Mouse (Mus musculus) layer of hippocampus, adult 6 months (tissue): ENCODE data around the gene Tmem129. TPM values are rescaled to one million over a fixed set of nuclear protein-coding genes. Genes with fewer than 3 reads are reported as not detected.

Experiments
- long read RNA-seq, 2 experiments: library from polyadenylated mRNA; unstranded; transcript quantifications; one replicate each; pipeline ENCODE4 v2.0.0; 2019 to 2020
- polyA plus RNA-seq: library from polyadenylated mRNA; unstranded; fragments of <200 nt; fragmentation: Nextera tagmentation; gene quantifications from 2 replicates; pipeline ENCODE4 v1.2.3, GENCODE M21; 2021

Gene Tmem129
- 34.8 and 37.0 TPM in 2 replicates for polyA plus RNA-seq
- long read RNA-seq, experiment 1, transcript Tmem129-203 (4 exons, 2,369 nt): minor isoform, 5 of 67 reads
- long read RNA-seq, experiment 1, transcript Tmem129-201 (4 exons, 2,828 nt): major isoform, 46 of 67 reads
- long read RNA-seq, experiment 1, partial matches to known transcripts: 1 of 67 reads
- long read RNA-seq, experiment 1, other reads (novel, unspliced or antisense): 15 of 67 reads
- long read RNA-seq, experiment 2, transcript Tmem129-203 (4 exons, 2,369 nt): minor isoform, 28 of 286 reads
- long read RNA-seq, experiment 2, transcript Tmem129-201 (4 exons, 2,828 nt): major isoform, 172 of 286 reads
- long read RNA-seq, experiment 2, partial matches to known transcripts: 12 of 286 reads
- long read RNA-seq, experiment 2, other reads (novel, unspliced or antisense): 74 of 286 reads

DNA sequence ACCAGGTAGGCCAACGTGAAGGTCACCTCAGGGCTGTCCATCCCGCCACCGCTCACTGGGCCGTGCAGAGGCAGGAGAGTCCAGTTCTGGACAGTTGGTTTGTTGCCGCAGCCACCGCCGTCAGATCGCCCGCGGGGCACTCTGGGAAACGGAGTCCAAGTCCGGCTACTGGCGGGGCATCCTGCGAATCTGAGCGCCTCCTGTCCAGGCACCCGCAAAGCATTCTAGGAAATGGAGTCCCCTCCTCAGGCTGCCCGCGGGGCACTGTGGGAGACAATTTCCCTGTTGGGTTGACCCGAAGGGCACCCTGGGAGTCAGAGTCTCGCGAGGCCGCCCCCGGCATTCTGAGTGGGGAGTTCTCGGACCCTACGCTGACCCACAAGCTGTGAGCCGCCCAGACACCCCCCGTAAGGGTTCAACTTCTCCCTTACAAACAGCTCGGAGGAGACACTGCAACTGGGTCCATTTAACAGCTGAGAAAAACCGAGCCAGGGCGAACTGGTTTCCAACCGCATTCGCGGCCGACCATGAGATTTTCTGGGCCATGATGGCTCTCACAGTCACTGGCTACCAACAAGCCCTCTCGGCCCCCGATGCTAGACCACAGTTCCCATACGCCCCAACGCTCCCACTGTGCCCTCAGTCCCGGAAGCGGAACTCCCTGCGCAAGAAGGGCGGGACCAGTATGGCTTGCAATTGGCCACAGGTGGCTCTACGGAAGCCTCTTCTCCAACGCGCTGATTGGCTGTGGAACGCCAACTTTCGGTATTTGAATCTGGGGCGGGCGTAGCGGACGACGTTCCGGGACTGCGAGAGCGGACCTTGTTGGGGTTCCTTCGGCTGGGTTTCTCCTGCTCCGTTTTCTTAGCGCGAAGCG is at the start of gene Tmem129, which contains the start of gene Tacc3:
Gene Tmem129, minus strand, starts transcription at position 630 of the 877 bp plus-strand sequence.
Gene Tacc3, plus strand, starts transcription at position 342 of the 877 bp plus-strand sequence.

DNA sequence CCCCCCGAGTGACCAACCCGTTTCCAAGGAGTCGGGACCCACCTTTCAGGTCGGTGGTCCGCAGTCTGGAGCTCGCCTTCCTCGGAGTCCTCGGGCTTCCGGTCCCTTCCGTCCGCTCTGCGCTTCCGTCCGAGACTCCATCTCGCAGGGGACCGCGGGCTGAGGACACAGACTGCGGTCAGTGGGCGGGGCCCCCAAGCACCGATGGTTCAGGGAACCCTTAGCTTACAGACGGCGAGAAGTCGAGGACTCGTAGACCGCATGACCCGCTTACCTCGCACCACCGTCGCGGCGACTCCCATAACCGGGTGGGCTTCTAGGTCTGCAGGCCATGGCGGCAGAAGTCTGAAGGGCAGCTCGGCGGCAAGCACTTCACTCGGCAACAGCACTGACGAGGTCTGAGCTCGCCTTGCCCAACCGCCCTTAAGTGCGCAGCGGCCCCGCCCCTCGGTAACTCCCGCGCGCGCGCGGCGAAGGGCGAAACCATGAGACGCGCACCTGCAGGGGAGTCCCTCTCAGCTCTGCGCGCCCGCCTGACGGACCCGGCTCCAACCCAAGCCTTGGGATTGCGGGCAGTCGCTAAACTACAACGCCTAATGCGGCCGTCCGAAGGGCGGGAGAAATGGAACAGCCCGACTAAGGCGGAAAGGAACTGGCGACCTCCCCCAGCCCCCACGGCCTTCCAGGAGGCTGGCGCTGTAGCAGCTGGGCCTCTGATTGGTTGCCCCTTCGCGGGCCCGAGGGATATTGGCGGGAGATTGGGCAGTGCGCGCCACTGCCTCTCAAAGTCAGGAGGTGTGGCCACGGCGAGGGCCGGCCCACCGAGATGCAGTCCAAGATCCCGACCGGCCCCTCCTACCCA is 6.1 kb downstream of the Tmem129 start, which contains the start of gene Slbp:
Gene Slbp, minus strand, starts transcription at position 654 of the 862 bp plus-strand sequence.

DNA sequence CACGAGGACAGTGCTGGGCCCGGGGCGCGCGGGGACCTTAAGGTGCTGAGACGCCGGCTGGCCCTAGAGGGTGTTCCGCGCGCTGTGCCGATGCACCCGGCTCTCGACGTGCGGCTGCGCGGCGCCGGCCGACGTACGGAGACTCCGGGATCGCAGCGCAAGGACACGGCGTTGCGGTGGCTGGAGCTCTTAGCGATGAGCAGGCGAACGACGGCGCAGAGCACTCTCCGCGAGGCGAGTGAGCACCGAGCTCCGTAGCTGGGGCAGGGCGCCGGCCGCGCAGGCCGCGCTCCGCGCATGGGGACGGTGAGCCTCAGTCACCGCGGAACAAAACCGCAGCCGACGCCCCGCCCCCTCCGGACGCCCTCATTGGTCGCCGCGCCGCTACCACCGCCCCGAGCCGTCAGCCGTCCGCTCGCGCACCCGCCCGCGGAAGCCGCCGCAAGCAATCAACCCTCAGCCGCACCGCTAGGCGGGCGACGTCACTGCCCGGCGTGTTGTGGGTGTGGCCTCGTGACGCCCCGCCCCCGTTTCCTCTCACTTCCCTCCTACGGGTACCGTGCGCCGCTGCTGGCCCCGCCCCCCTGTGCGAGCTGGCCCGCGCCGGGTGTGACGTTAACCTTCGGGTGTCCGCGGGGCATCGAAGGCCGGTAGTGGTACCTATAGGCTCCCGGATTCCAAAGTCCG is 28.8 kb downstream of the Tmem129 start, which contains the start of the genes Fam53a and Gm9903:
Gene Fam53a, minus strand, starts transcription at position 335 of the 687 bp plus-strand sequence.
Gene Gm9903, plus strand, starts transcription at position 625 of the 687 bp plus-strand sequence.

Other genes starting within 250 kb of the Tmem129 start
- gene Nkx1-1, start 224.4 kb downstream of the Tmem129 start, polyA plus RNA-seq: not detected in 2 replicates
- 35.9 and 41.3 TPM in 2 replicates for gene Fam53a, start 28.8 kb downstream of the Tmem129 start, polyA plus RNA-seq
- gene Gm9903, start 28.5 kb downstream of the Tmem129 start, polyA plus RNA-seq: 0.67 and 0.90 TPM in 2 replicates
- gene Slbp, start 5.8 kb downstream of the Tmem129 start, polyA plus RNA-seq: 26.4 and 28.7 TPM in 2 replicates
- 2.8 and 3.5 TPM in 2 replicates for gene Tacc3, start 288 bp downstream of the Tmem129 start, polyA plus RNA-seq
- 43.5 and 60.1 TPM in 2 replicates for gene Fgfr3, start 63.3 kb upstream of the Tmem129 start, polyA plus RNA-seq
- 81.5 and 88.7 TPM in 2 replicates for gene Letm1, start 124.4 kb upstream of the Tmem129 start, polyA plus RNA-seq
- 6.6 and 6.9 TPM in 2 replicates for gene Nsd2, start 162.3 kb upstream of the Tmem129 start, polyA plus RNA-seq